Mouse (Mus musculus): ENCODE results near the gene Abcb8.
A peak's percentile ranks its signal among the peaks of the same experiment; 100 is the strongest.

DNA sequence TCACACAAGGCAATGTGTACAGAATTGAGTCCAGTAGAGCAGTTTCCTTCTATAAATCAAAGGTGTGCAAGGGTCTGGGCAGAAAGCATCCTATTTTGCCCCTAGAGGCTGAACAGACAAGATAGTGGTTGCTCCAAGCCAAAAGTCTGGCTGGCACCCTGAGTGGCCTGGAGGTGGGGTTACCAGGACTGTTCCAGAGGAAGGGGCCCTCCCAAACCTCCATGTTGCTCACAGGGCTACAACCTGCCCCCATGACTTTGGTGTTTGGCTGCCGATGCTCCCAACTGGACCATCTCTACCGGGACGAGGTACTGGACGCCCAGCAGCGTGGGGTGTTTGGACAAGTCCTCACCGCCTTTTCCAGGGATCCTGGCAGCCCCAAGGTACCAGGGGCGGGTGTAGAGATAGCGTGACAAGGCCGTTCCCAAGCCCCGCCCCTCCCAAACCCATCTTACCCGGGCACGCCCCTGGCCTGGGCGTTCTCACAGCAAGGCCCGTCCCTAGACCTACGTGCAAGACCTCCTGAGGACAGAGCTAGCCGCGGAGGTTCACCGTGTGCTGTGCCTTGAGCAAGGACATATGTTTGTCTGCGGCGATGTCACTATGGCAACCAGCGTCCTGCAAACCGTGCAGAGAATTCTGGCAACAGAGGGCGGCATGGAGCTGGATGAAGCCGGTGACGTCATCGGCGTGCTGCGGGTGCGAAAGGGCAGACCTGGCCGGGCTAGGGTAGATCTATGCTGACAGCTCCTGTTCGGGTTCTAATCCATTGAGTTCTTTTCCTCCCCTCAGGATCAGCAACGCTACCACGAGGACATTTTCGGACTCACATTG, 10.2 kb upstream of the Abcb8 start:
- TF ChIP-seq ZC3H11A (IDR thresholded peaks at IDR 0.05; ENCODE audit: borderline replicate concordance, low read depth, low read length) (no peak), HCFC1 (IDR thresholded peaks at IDR 0.05; ENCODE audit: borderline replicate concordance, insufficient read depth, low read length) (peak; percentile 69; the same call in 1 of the 2 replicates)

Data from ES-E14 (cell line).